Mouse (Mus musculus) cortical plate, adult 2 months (tissue): Measurements from ENCODE around the gene Zfp768. TPM values are rescaled to one million over a fixed set of nuclear protein-coding genes. Genes with fewer than 3 reads are reported as not detected.
"Not testable (repeated sequence)": the region's sequence is repeated elsewhere in the genome, so short reads cannot be mapped to it uniquely, and the experiment has no call there.

ENCODE experiments used
- H3K27ac ChIP-seq: fragments of 200-500 bp; 2 replicates; pipeline ENCODE4 v1.5.1; 2012; ENCODE audit warnings: low read length, control low read depth, inconsistent platforms; ENCODE audit not compliant: insufficient read depth
- H3K4me1 ChIP-seq: fragments of 200-500 bp; 2 replicates; pipeline ENCODE4 v1.6.1; 2011; ENCODE audit warnings: low read length; ENCODE audit not compliant: control insufficient read depth, insufficient read depth
- H3K4me3 ChIP-seq: fragments of 200-500 bp; 2 replicates; pipeline ENCODE4 v1.5.1; 2011; ENCODE audit warnings: mild to moderate bottlenecking, low read length, control low read depth; ENCODE audit not compliant: insufficient read depth
- CTCF ChIP-seq: fragments of 200-500 bp; IDR thresholded peaks from 2 replicates; pipeline ENCODE4 v1.5.1; 2011; ENCODE audit warnings: mild to moderate bottlenecking, control low read depth, low read length; ENCODE audit not compliant: insufficient read depth; ENCODE audit errors: extremely low read depth
- POLR2A ChIP-seq: fragments of 200-500 bp; IDR thresholded peaks from 2 replicates; pipeline ENCODE4 v1.6.1; 2011; ENCODE audit warnings: mild to moderate bottlenecking, low read length, control low read depth; ENCODE audit not compliant: insufficient read depth; ENCODE audit errors: extremely low read depth
- polyA plus RNA-seq: library from polyadenylated mRNA; depleted of rRNA; stranded (reverse); fragments of >200 nt; gene quantifications from 2 replicates; pipeline ENCODE4 v1.2.3, GENCODE M21; 2012

Zfp768 gene
- polyA plus RNA-seq, 1 experiment = 14.6 TPM

GRCm38 (mm10) chr7:127358472-127358871 lies 13.1 kb upstream of the Zfp768 start:
- Histone ChIP-seq H3K4me3 (no peak overlapping the region), H3K4me1 (no peaks in the 10 kb centered on the region)
- TF ChIP-seq CTCF = no peak
- TF ChIP-seq POLR2A = no peak

GRCm38 (mm10) chr7:127357871-127358270 lies 12.5 kb upstream of the Zfp768 start:
- Histone ChIP-seq H3K4me1 (no peaks in the 10 kb centered on the region), H3K27ac (no peak overlapping the region)
- no peak for TF ChIP-seq POLR2A
- TF ChIP-seq CTCF = no peak

More at GRCm38 (mm10) chr7:127358472-127358871, 13.1 kb upstream of the Zfp768 start:
- H3K27ac ChIP-seq = no peak overlapping the region

GRCm38 (mm10) chr7:127355796-127356195 lies 10.4 kb upstream of the Zfp768 start:
- Histone ChIP-seq H3K27ac (no peak overlapping the region), H3K4me3 (no peak overlapping the region), H3K4me1 (no peaks in the 10 kb centered on the region)
- no peak for TF ChIP-seq CTCF
- TF ChIP-seq POLR2A = no peak

More at GRCm38 (mm10) chr7:127357871-127358270, 12.5 kb upstream of the Zfp768 start:
- H3K4me3 ChIP-seq = no peak overlapping the region

GRCm38 (mm10) chr7:127351230-127352004 lies 6.0 kb upstream of the Zfp768 start:
- no peak overlapping the region for H3K4me3 ChIP-seq
- H3K27ac ChIP-seq = no peak overlapping the region
- H3K4me1 ChIP-seq = peaks cover 4% of the 10 kb centered on the region; the same call in 1 of the 2 replicates
- TF ChIP-seq CTCF (no peak), POLR2A (no peak)

- Histone ChIP-seq H3K27ac (no peak overlapping the region), H3K4me1 (peaks cover 4% of the 10 kb centered on the region; the same call in 1 of the 2 replicates), H3K4me3 (peak overlapping the region; percentile 97; the same call in 1 of the 2 replicates)
- TF ChIP-seq POLR2A = no peak
- TF ChIP-seq CTCF = no peak
Observed at GRCm38 (mm10) chr7:127346676-127347075, 1.3 kb upstream of the Zfp768 start.

- Histone ChIP-seq H3K4me3 (peak overlapping the region; percentile 97), H3K27ac (peak overlapping the region; percentile 100), H3K4me1 (peaks cover 4% of the 10 kb centered on the region; the same call in 1 of the 2 replicates)
- TF ChIP-seq CTCF = no peak
- no peak for TF ChIP-seq POLR2A
Observed at GRCm38 (mm10) chr7:127345092-127345491, 297 bp downstream of the Zfp768 start.

GRCm38 (mm10) chr7:127344371-127344770 lies 1.0 kb downstream of the Zfp768 start:
- Histone ChIP-seq H3K4me1 (peaks cover 4% of the 10 kb centered on the region; the same call in 1 of the 2 replicates), H3K4me3 (peak overlapping the region; percentile 97; the same call in 1 of the 2 replicates), H3K27ac (no peak overlapping the region)
- no peak for TF ChIP-seq CTCF
- no peak for TF ChIP-seq POLR2A

- H3K4me1 ChIP-seq = peaks cover 4% of the 10 kb centered on the region; the same call in 1 of the 2 replicates
- no peak for TF ChIP-seq POLR2A
- TF ChIP-seq CTCF = no peak
- no peak overlapping the region for H3K4me3 ChIP-seq
- H3K27ac ChIP-seq = no peak overlapping the region
Observed at GRCm38 (mm10) chr7:127343351-127344019, 1.9 kb downstream of the Zfp768 start.

- TF ChIP-seq POLR2A (no peak), CTCF (no peak)
- H3K27ac ChIP-seq = no peak overlapping the region
- no peak overlapping the region for H3K4me3 ChIP-seq
- peaks cover 4% of the 10 kb centered on the region; the same call in 1 of the 2 replicates for H3K4me1 ChIP-seq
Observed at GRCm38 (mm10) chr7:127342888-127343287, 2.5 kb downstream of the Zfp768 start.

GRCm38 (mm10) chr7:127342332-127342731 lies 3.1 kb downstream of the Zfp768 start:
- Histone ChIP-seq H3K4me3 (no peak overlapping the region), H3K4me1 (peaks cover 2% of the 10 kb centered on the region; the same call in 1 of the 2 replicates), H3K27ac (no peak overlapping the region)
- TF ChIP-seq CTCF (peak; percentile 53), POLR2A (no peak)

- H3K4me3 ChIP-seq, H3K27ac ChIP-seq, H3K4me1 ChIP-seq: not testable (repeated sequence)
Observed at GRCm38 (mm10) chr7:127341861-127342260, 3.5 kb downstream of the Zfp768 start.
